Mouse (Mus musculus) midbrain, embryonic 14.5 days (tissue): ENCODE results near the gene Nwd1. TPM values are rescaled to one million over a fixed set of nuclear protein-coding genes. Genes with fewer than 3 reads are reported as not detected.

Experiments used
- ATAC-seq: fragments of 200-750 bp; cut with Nextera tagmentation; 2 replicates; pipeline ENCODE4 v1.8.0; 2017; ENCODE audit warnings: moderate number of reproducible peaks, moderate library complexity; ENCODE audit not compliant: low FRiP score, low TSS enrichment
- DNase-seq: peaks from one replicate; pipeline ENCODE4 v3.0.0-alpha.2; 2015
- H3K27ac ChIP-seq: fragments of 300-500 bp; sonication (generic); replicated peaks from 2 replicates; pipeline ENCODE4 v1.5.1; 2014; ENCODE audit warnings: mild to moderate bottlenecking, low read depth, low read length, moderate library complexity
- H3K27me3 ChIP-seq: fragments of 300-500 bp; sonication (generic); 2 replicates; pipeline ENCODE4 v1.6.1; 2014; ENCODE audit warnings: low read length, control low read depth, mixed read lengths; ENCODE audit not compliant: control insufficient read depth, insufficient read depth
- H3K36me3 ChIP-seq: fragments of 300-500 bp; sonication (generic); 2 replicates; pipeline ENCODE4 v1.6.1; 2014; ENCODE audit warnings: low read length, control low read depth; ENCODE audit not compliant: control insufficient read depth, insufficient read depth
- H3K4me1 ChIP-seq: fragments of 300-500 bp; sonication (generic); 2 replicates; pipeline ENCODE4 v1.6.1; 2014; ENCODE audit warnings: mild to moderate bottlenecking, antibody characterized with exemption, low read length, control low read depth; ENCODE audit not compliant: control insufficient read depth, insufficient read depth
- H3K4me2 ChIP-seq: fragments of 300-500 bp; sonication (generic); 2 replicates; pipeline ENCODE4 v1.6.1; 2014; ENCODE audit warnings: mild to moderate bottlenecking, low read length, moderate library complexity
- H3K4me3 ChIP-seq: fragments of 300-500 bp; sonication (generic); replicated peaks from 2 replicates; pipeline ENCODE4 v1.5.1; 2014; ENCODE audit warnings: low read depth, low read length
- H3K9ac ChIP-seq: fragments of 300-500 bp; sonication (generic); replicated peaks from 2 replicates; pipeline ENCODE4 v1.6.1; 2014; ENCODE audit warnings: mild to moderate bottlenecking, low read length, moderate library complexity
- H3K9me3 ChIP-seq: fragments of 300-500 bp; sonication (generic); 2 replicates; pipeline ENCODE4 v1.6.1; 2016; ENCODE audit warnings: low read length, control low read depth, mixed read lengths; ENCODE audit not compliant: control insufficient read depth
- WGBS: fragments of 180-500 bp; shearing (Covaris S2); extraction: QIAGEN DNeasy Blood & Tissue Kit; methylation state at CpG from one replicate; pipeline ENCODE4 v1.1.7; 2014; 5-methylcytosine and 5-hydroxymethylcytosine counted together
- polyA plus RNA-seq: library from polyadenylated mRNA; unstranded; fragments of >200 nt; fragmentation: Nextera tagmentation; extraction: Ambion mirVana; gene quantifications from 2 replicates; pipeline ENCODE4 v1.2.1, GENCODE M21; 2014

Nwd1 gene
- polyA plus RNA-seq, 1 experiment from 2014 or later: 1.1 TPM

DNA sequence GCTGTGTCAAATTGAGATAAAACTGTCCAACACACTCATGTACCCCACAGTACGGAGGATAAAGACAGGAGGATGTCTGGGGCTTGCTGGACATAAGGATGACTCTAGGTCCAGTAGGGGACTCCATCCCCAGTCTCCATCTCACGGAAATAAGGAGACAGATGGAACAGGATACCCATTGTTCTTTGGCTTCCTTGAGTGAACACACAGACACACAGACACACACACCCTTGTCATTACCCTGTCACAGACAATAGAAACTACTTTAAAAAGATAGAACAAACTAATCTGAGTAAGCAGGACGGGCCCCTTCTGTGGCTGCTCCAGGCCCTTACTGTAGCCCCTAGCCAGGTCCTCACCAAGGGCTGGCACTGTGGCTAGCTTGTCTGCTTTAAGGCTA lies 105.8 kb downstream of the Nwd1 start:
- peaks cover 96% of the 10 kb centered on the region for H3K36me3 ChIP-seq
- no peaks in the 10 kb centered on the region for H3K9me3 ChIP-seq
- H3K9ac ChIP-seq: no peak overlapping the region
- no peak overlapping the region for H3K27ac ChIP-seq
- no peak overlapping the region for H3K4me2 ChIP-seq
- H3K4me3 ChIP-seq: no peak overlapping the region
- H3K4me1 ChIP-seq: no peaks in the 10 kb centered on the region
- 91% methylated on average over 3 of the region's 3 CpGs for WGBS
- ATAC-seq (no peak), DNase-seq (no peak)
- no peaks in the 10 kb centered on the region for H3K27me3 ChIP-seq

DNA sequence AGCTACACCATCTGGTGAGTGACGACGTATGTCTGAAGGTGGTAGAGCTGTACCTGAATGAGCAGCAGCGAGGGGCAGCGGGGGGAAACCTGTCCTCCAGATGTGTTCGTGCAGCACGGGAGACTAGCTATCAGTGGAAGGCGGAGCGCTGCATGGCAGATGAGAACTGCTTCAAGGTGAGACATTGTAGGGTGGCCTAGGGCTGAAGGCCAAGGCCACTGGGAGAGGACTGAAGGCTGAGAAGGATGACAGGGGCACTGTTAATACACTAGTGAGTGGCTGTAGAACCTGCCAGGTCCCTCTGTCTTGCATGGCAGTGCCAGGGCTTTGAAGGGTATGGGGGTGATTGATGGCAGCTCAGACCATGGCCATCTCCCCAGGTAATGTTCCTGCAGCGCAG lies 106.7 kb downstream of the Nwd1 start:
- DNase-seq (no peak), ATAC-seq (no peak)
- H3K4me1 ChIP-seq: no peaks in the 10 kb centered on the region
- no peak overlapping the region for H3K4me2 ChIP-seq
- H3K9me3 ChIP-seq: no peaks in the 10 kb centered on the region
- H3K27me3 ChIP-seq: no peaks in the 10 kb centered on the region
- H3K4me3 ChIP-seq: no peak overlapping the region
- no peak overlapping the region for H3K27ac ChIP-seq
- WGBS: over 99% methylated on average over 9 of the region's 9 CpGs
- peaks cover 96% of the 10 kb centered on the region for H3K36me3 ChIP-seq
- no peak overlapping the region for H3K9ac ChIP-seq

DNA sequence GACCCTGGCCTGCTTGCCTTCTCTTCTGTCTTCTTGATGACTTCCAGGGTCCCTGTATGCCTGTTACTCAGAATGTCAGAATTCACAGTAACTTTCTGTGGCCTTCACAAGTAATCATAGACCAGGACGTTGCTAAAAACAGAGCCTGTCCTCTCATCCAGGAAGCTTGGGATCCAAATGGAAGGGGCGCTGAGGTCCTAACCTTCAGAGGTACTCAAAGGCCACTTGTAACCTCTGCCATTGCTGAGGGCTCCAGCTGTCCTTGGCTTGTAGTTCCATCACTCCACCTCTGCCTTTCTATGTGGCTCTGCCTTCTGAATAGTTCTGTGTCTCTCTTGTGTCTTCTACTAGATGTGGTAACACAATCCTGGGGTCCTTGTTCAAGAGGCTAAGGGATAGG lies 107.3 kb downstream of the Nwd1 start:
- WGBS: 96% methylated on average over 2 of the region's 2 CpGs
- DNase-seq: no peak
- no peaks in the 10 kb centered on the region for H3K4me1 ChIP-seq

DNA sequence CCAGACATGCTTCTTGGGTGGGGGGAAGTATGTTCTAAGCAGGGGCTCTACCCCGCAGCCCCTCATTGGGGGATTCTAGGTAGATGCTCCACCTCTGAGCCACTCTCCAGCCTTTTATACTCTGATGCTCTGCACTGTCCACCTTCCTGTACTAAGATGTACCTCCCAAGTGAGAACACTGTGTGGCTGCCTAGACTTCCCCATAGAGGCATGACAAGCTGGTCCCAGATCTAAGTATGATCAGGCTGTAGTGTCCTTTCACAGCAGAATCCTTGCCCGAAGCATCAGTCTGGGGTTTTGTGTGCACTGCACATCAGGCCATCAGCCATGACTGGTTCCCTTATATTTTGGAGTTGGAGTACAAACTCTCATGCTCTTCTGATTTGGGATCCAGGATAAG lies 109.5 kb downstream of the Nwd1 start:
- Histone ChIP-seq H3K9ac (no peak overlapping the region), H3K4me3 (no peak overlapping the region), H3K4me1 (no peaks in the 10 kb centered on the region), H3K4me2 (no peak overlapping the region), H3K9me3 (no peaks in the 10 kb centered on the region), H3K27ac (no peak overlapping the region), H3K27me3 (no peaks in the 10 kb centered on the region), H3K36me3 (peaks cover 73% of the 10 kb centered on the region)
- 93% methylated on average over 2 of the region's 2 CpGs for WGBS
- DNase-seq (no peak), ATAC-seq (no peak)

More for the DNA sequence above, 107.3 kb downstream of the Nwd1 start:
- no peak for ATAC-seq
- no peak overlapping the region for H3K9ac ChIP-seq
- peaks cover 94% of the 10 kb centered on the region for H3K36me3 ChIP-seq
- no peaks in the 10 kb centered on the region for H3K27me3 ChIP-seq
- no peak overlapping the region for H3K27ac ChIP-seq
- no peaks in the 10 kb centered on the region for H3K9me3 ChIP-seq
- no peak overlapping the region for H3K4me2 ChIP-seq
- no peak overlapping the region for H3K4me3 ChIP-seq

DNA sequence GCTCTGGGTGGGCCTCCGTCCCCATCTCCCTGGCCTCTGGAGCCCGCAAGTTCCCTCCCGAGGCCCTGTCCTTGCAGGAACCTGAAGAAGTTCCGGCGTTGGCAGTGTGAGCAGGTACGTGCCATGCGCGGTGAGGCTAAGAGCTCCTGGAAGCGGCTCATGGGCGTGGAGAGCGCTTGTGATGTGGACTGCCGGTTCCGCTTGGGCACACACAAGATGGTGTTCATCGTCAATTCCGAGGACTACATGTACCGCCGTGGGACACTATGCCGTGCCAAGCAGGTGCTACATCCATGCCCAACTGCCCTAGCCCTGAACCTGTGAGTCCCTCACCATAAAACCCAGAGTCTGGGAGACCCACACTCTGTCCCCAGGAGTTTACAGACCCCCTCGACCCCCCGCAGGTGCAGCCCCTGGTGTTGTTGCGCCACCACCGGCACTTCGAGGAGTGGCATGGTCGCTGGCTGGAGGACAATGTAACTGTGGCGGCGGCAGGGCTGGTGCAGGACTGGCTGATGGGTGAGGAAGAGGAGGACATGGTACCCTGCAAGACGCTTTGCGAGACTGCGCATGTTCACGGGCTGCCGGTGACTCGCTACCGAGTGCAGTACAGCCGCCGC lies 110.4 kb downstream of the Nwd1 start:
- Histone ChIP-seq H3K9ac (no peak overlapping the region), H3K4me3 (no peak overlapping the region), H3K9me3 (no peaks in the 10 kb centered on the region), H3K27me3 (no peaks in the 10 kb centered on the region), H3K4me2 (no peak overlapping the region), H3K4me1 (no peaks in the 10 kb centered on the region), H3K27ac (no peak overlapping the region), H3K36me3 (peaks cover 65% of the 10 kb centered on the region)
- WGBS: 97% methylated on average over 35 of the region's 35 CpGs
- DNase-seq (no peak), ATAC-seq (no peak)

DNA sequence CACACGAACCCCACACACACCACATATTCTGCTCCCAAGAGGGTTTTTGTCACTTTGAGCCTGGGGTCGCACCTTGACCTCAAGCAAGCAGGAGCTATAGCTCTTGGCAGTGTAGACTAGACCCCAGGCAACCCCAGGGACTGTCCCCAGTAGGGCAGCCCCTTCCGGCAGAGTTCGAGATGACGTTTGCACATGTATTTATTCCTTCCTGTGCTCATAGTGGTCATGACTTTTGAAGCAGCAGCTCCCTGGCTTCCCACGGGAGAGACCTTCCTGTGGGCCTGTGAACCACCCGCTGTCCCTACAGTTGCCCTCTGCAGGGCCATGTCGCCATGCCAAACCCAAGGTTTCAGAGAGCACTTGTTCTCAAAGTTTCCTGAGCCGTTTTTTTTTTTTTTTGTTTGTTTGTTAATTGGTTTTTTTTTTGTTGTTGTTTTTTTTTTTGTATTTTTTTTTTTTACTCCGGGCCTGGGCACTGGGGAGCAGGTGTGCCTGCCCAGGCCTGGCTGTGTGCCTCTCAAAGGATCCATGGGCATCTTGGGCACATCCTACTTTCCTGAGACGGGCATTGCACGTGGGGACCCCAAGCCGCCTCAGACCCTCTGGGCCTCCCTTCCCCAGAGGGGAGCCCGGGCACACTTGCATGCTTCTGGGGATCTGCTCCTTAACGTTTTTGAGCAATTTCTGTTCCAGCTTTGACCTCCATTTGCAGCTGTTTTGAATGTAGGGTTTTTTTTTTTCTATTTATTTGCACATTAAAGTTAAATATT lies 111.1 kb downstream of the Nwd1 start:
- DNase-seq (no peak), ATAC-seq (no peak)
- Histone ChIP-seq H3K36me3 (peaks cover 58% of the 10 kb centered on the region), H3K9me3 (no peaks in the 10 kb centered on the region), H3K9ac (no peak overlapping the region), H3K4me1 (no peaks in the 10 kb centered on the region), H3K4me3 (no peak overlapping the region), H3K27ac (no peak overlapping the region), H3K4me2 (no peak overlapping the region), H3K27me3 (no peaks in the 10 kb centered on the region)
- 92% methylated on average over 15 of the region's 15 CpGs for WGBS

DNA sequence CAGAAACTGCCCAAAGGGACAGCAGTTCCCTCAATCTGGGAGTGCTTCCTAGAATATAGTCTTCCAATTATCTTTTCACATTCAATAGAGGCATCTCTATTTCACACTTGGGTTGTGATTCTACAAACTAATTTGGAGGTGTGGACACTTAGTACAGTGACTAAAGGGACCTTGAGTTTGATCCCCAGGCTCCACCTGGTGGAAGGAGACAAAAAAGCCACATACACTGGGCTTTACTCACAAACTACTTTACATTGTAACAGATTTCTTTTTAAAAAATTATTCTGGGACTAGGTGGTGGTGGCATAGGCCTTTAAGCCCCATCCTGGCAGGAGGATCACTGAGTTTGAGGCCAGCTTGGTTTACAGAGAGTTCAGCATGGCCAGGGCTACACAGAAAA lies 111.8 kb downstream of the Nwd1 start:
- Histone ChIP-seq H3K4me1 (no peaks in the 10 kb centered on the region), H3K27me3 (no peaks in the 10 kb centered on the region), H3K4me3 (no peak overlapping the region), H3K9ac (no peak overlapping the region), H3K4me2 (no peak overlapping the region), H3K9me3 (no peaks in the 10 kb centered on the region), H3K27ac (no peak overlapping the region), H3K36me3 (peaks cover 51% of the 10 kb centered on the region)
- no peak for ATAC-seq
- DNase-seq: no peak

DNA sequence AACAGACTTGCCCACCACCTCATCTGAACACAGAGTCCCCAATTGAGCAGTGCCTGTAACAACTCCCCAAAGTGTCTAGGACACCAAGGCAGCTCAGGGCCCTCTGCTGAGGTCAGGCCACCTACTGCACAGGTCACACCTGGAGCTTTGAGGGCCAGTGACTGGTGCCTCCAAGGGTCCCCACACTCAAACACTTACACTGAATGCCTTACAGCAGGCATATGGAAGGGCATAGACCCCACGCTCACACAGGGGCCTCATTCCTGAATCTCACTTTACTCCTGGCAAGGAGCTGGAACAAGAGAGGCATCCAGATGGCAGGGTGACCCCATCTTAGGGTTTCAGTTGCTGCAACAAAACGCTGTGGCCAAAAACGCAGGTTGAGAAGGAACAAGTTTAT lies 113.7 kb downstream of the Nwd1 start:
- ATAC-seq (no peak), DNase-seq (no peak)
- 92% methylated on average over 3 of the region's 3 CpGs for WGBS
- H3K9ac ChIP-seq: no peak overlapping the region
- H3K27me3 ChIP-seq: no peaks in the 10 kb centered on the region
- H3K4me3 ChIP-seq: no peak overlapping the region
- no peak overlapping the region for H3K4me2 ChIP-seq
- H3K9me3 ChIP-seq: no peaks in the 10 kb centered on the region
- no peak overlapping the region for H3K27ac ChIP-seq
- peaks cover 36% of the 10 kb centered on the region for H3K36me3 ChIP-seq
- H3K4me1 ChIP-seq: no peaks in the 10 kb centered on the region
